Mouse (Mus musculus): Measurements from ENCODE around the gene Ube2e3.

- TF ChIP-seq CTCF (IDR thresholded peaks at IDR 0.05; ENCODE audit: low read depth, low read length) (no peak), GATA2 (IDR thresholded peaks at IDR 0.05; ENCODE audit: borderline replicate concordance, low read depth, low read length) (no peak), POLR2AphosphoS5 (IDR thresholded peaks at IDR 0.05; ENCODE audit: insufficient replicate concordance, low read depth, low read length) (no peak), TAL1 (conservative IDR thresholded peaks at IDR 0.05; ENCODE audit: low read depth, low read length) (no peak)
Measured at GRCm38 (mm10) chr2:78845717-78846116, 22.2 kb upstream of the Ube2e3 start.

All from G1E (cell line).